Mouse (Mus musculus): ENCODE measurements around the gene Acacb. TPM values are rescaled to one million over a fixed set of nuclear protein-coding genes. Genes with fewer than 3 reads are reported as not detected.

Gene Acacb
- polyA plus RNA-seq, 1 experiment = 3.0 TPM

- H3K27ac ChIP-seq (ENCODE audit: control insufficient read depth, insufficient read depth, low read depth, low read length) = no peak within 1 kb of the TSS
- TF ChIP-seq CTCF (IDR thresholded peaks at IDR 0.05; ENCODE audit: control insufficient read depth, insufficient read depth, insufficient replicate concordance, low read depth, low read length) (no peak), POLR2A (IDR thresholded peaks at IDR 0.05; ENCODE audit: control insufficient read depth, low read depth, low read length) (no peak)
- no peaks in the 10 kb centered on the region; the same call in 1 of the 2 replicates for H3K27me3 ChIP-seq (ENCODE audit: control insufficient read depth, insufficient read depth, low read length)
- peak within 1 kb of the TSS; percentile 36; the same call in 1 of the 2 replicates for H3K4me3 ChIP-seq (ENCODE audit: control insufficient read depth, low read depth, low read length)
- no peaks in the 10 kb centered on the region for H3K36me3 ChIP-seq (ENCODE audit: control insufficient read depth, insufficient read depth, low read length)
- peaks cover 11% of the 10 kb centered on the region for H3K4me1 ChIP-seq (ENCODE audit: control insufficient read depth, insufficient read depth, low read length)
Observed at GRCm38 (mm10) chr5:114273693-114274402, 127.5 kb downstream of the Acacb start, which contains the start of gene Foxn4. Foxn4 (minus strand) TSS chr5:114273807.

- H3K27ac ChIP-seq (ENCODE audit: control insufficient read depth, insufficient read depth, low read depth, low read length) = no peak overlapping the region
- H3K36me3 ChIP-seq (ENCODE audit: control insufficient read depth, insufficient read depth, low read length) = no peaks in the 10 kb centered on the region
- H3K27me3 ChIP-seq (ENCODE audit: control insufficient read depth, insufficient read depth, low read length) = no peaks in the 10 kb centered on the region; the same call in 1 of the 2 replicates
- H3K4me1 ChIP-seq (ENCODE audit: control insufficient read depth, insufficient read depth, low read length) = peaks cover 11% of the 10 kb centered on the region
- TF ChIP-seq CTCF (IDR thresholded peaks at IDR 0.05; ENCODE audit: control insufficient read depth, insufficient read depth, insufficient replicate concordance, low read depth, low read length) (no peak), POLR2A (IDR thresholded peaks at IDR 0.05; ENCODE audit: control insufficient read depth, low read depth, low read length) (no peak)
- no peak overlapping the region for H3K4me3 ChIP-seq (ENCODE audit: control insufficient read depth, low read depth, low read length)
Observed at GRCm38 (mm10) chr5:114275339-114275738, 129.0 kb downstream of the Acacb start.

GRCm38 (mm10) chr5:114275991-114276390, 129.7 kb downstream of the Acacb start:
- Histone ChIP-seq H3K27ac (ENCODE audit: control insufficient read depth, insufficient read depth, low read depth, low read length) (no peak overlapping the region), H3K4me1 (ENCODE audit: control insufficient read depth, insufficient read depth, low read length) (peaks cover 11% of the 10 kb centered on the region), H3K27me3 (ENCODE audit: control insufficient read depth, insufficient read depth, low read length) (no peaks in the 10 kb centered on the region; the same call in 1 of the 2 replicates), H3K4me3 (ENCODE audit: control insufficient read depth, low read depth, low read length) (no peak overlapping the region), H3K36me3 (ENCODE audit: control insufficient read depth, insufficient read depth, low read length) (no peaks in the 10 kb centered on the region)
- no peak for TF ChIP-seq CTCF (IDR thresholded peaks at IDR 0.05; ENCODE audit: control insufficient read depth, insufficient read depth, insufficient replicate concordance, low read depth, low read length)
- TF ChIP-seq POLR2A (IDR thresholded peaks at IDR 0.05; ENCODE audit: control insufficient read depth, low read depth, low read length) = no peak

GRCm38 (mm10) chr5:114279382-114280143, 133.2 kb downstream of the Acacb start:
- TF ChIP-seq POLR2A (IDR thresholded peaks at IDR 0.05; ENCODE audit: control insufficient read depth, low read depth, low read length) (no peak), CTCF (IDR thresholded peaks at IDR 0.05; ENCODE audit: control insufficient read depth, insufficient read depth, insufficient replicate concordance, low read depth, low read length) (no peak)
- Histone ChIP-seq H3K27me3 (ENCODE audit: control insufficient read depth, insufficient read depth, low read length) (no peaks in the 10 kb centered on the region), H3K4me1 (ENCODE audit: control insufficient read depth, insufficient read depth, low read length) (no peaks in the 10 kb centered on the region), H3K4me3 (ENCODE audit: control insufficient read depth, low read depth, low read length) (no peak overlapping the region), H3K36me3 (ENCODE audit: control insufficient read depth, insufficient read depth, low read length) (no peaks in the 10 kb centered on the region), H3K27ac (ENCODE audit: control insufficient read depth, insufficient read depth, low read depth, low read length) (no peak overlapping the region)

GRCm38 (mm10) chr5:114282346-114282745, 136.0 kb downstream of the Acacb start:
- Histone ChIP-seq H3K36me3 (ENCODE audit: control insufficient read depth, insufficient read depth, low read length) (no peaks in the 10 kb centered on the region), H3K27ac (ENCODE audit: control insufficient read depth, insufficient read depth, low read depth, low read length) (no peak overlapping the region), H3K27me3 (ENCODE audit: control insufficient read depth, insufficient read depth, low read length) (no peaks in the 10 kb centered on the region), H3K4me1 (ENCODE audit: control insufficient read depth, insufficient read depth, low read length) (no peaks in the 10 kb centered on the region), H3K4me3 (ENCODE audit: control insufficient read depth, low read depth, low read length) (no peak overlapping the region)
- TF ChIP-seq POLR2A (IDR thresholded peaks at IDR 0.05; ENCODE audit: control insufficient read depth, low read depth, low read length) (no peak), CTCF (IDR thresholded peaks at IDR 0.05; ENCODE audit: control insufficient read depth, insufficient read depth, insufficient replicate concordance, low read depth, low read length) (no peak)

- no peak overlapping the region for H3K27ac ChIP-seq (ENCODE audit: control insufficient read depth, insufficient read depth, low read depth, low read length)
- no peaks in the 10 kb centered on the region for H3K36me3 ChIP-seq (ENCODE audit: control insufficient read depth, insufficient read depth, low read length)
- no peaks in the 10 kb centered on the region for H3K27me3 ChIP-seq (ENCODE audit: control insufficient read depth, insufficient read depth, low read length)
- TF ChIP-seq CTCF (IDR thresholded peaks at IDR 0.05; ENCODE audit: control insufficient read depth, insufficient read depth, insufficient replicate concordance, low read depth, low read length) (no peak), POLR2A (IDR thresholded peaks at IDR 0.05; ENCODE audit: control insufficient read depth, low read depth, low read length) (no peak)
- no peaks in the 10 kb centered on the region; the same call in 1 of the 2 replicates for H3K4me1 ChIP-seq (ENCODE audit: control insufficient read depth, insufficient read depth, low read length)
- H3K4me3 ChIP-seq (ENCODE audit: control insufficient read depth, low read depth, low read length) = no peak overlapping the region
Observed at GRCm38 (mm10) chr5:114284604-114285397, 138.5 kb downstream of the Acacb start.

- H3K4me1 ChIP-seq (ENCODE audit: control insufficient read depth, insufficient read depth, low read length) = no peaks in the 10 kb centered on the region; the same call in 1 of the 2 replicates
- H3K27ac ChIP-seq (ENCODE audit: control insufficient read depth, insufficient read depth, low read depth, low read length) = no peak overlapping the region
- TF ChIP-seq POLR2A (IDR thresholded peaks at IDR 0.05; ENCODE audit: control insufficient read depth, low read depth, low read length) (no peak), CTCF (IDR thresholded peaks at IDR 0.05; ENCODE audit: control insufficient read depth, insufficient read depth, insufficient replicate concordance, low read depth, low read length) (no peak)
- H3K36me3 ChIP-seq (ENCODE audit: control insufficient read depth, insufficient read depth, low read length) = no peaks in the 10 kb centered on the region
- H3K4me3 ChIP-seq (ENCODE audit: control insufficient read depth, low read depth, low read length) = no peak overlapping the region
- no peaks in the 10 kb centered on the region for H3K27me3 ChIP-seq (ENCODE audit: control insufficient read depth, insufficient read depth, low read length)
Observed at GRCm38 (mm10) chr5:114285398-114285700, 139.0 kb downstream of the Acacb start.

All from testis, adult 2 months (tissue).